Mouse (Mus musculus) cerebellum, adult 11 months (tissue): ENCODE measurements around the gene Arhgef3.

Experiments used
- DNase-seq: peaks from one replicate; pipeline ENCODE4 v3.0.0; 2022

Arhgef3 gene

DNA sequence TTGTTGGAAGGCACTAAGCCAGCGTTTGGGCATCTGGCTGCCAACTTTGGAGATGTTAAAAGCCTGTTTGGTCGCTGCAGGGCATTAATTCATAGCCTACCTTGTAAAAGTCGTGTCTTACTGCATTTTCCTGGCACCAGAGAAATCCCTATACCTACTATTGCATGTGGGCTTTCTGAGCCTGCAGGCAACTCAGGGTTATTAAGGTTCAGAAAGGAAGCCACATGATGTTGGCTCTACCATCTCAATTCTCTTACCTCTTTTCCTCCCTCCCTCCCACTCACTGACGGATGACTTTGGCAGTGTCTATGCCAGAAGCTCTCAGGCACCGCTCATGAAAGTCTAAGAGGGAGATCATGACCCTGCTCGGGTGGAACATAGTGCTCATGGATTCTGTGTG lies 210.8 kb downstream of the Arhgef3 start:
- no peak for DNase-seq

DNA sequence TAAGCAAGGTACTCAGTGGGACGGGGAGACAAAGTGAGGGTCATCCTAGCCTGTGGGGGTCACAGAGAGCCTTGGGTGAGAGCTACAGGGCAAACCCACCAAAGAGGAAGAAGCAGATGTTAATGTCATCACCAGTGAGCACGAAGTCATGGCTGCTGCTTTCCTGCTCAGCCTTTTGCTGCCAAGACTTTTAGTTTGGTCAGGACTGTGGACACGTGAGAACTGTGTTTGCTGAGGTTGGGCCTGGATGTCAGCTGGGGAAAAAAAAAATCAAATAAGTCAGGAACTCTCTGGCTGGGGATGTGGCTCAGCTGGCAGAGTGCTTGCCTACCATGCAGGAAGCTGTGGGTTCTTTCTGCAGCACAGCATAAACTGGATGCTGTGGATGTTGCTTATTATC lies 213.2 kb downstream of the Arhgef3 start:
- DNase-seq, result no peak

DNA sequence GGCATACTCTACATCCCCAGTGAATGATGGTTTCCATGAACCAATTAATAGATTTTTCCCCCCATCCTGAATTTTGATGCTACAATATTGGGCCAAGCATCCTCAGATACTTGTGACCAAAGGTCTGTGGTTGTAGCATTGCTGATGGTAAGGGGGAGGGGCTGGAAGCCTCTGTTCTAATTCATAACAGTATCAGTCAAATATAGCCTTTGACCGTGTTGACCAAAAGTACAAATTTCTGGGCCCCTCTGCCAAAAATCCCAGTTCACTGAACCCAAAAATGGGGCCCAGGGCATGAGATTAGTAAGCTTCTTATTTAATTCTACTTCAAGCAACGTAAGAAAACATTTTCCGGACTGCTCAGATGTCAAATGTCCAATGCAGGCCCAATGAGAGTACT lies 214.3 kb downstream of the Arhgef3 start:
- DNase-seq, result no peak

DNA sequence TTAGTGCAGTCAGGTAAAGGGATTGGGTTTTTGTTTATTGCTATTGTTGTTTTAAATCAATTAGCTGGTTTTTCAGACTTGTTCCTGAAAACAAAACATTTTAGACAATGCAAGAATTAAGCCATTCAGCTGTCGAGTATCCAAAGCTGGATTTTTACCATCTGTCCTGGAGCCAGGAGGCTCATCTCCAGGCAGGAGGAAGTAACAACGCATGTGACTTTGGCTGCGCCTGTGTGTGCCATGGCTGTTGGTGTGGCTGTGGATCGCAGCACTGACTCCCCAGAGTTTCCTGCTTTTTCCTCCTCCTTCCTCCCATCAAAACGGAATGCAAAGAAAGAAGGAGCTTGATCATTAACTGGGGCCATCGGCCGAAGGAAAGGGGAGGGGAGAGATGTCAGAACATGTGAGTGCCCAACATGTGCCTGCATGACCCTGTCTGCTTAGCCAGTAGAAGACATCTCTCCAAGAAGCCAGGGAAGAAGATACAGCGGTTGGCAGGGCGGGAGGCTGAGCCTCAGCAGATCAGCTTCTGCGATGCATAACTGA lies 216.9 kb downstream of the Arhgef3 start:
- DNase-seq, result peak; percentile 56

DNA sequence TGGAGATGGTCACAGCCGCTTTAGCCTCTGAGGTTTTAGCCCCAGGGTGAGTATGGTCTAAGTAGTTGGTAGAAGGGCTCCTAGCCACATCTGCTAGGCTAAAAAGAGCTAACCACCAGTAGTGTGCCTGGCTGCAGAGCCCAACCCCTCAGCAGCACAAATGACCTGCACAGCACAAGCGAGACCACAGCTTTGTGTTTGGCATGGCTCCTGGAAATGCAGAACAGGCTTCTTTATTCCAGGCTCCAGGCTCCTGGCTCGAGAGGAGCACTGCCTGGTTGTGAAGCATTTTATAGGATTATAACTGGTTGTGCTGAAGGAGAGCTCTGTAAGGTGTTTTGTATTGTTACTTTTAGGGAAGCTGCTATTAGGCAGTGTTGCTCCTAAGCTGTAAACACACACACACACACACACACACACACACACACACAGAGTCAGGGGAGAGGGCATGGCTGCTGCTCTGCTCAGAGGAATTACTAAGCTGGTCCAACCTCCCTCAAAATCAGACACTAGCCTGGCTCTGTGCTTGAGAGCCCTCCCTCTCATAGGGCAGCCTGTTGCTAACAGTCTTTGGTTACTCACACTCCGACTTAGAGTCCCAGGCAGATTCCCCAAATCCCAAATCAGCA lies 217.8 kb downstream of the Arhgef3 start:
- DNase-seq, result no peak

DNA sequence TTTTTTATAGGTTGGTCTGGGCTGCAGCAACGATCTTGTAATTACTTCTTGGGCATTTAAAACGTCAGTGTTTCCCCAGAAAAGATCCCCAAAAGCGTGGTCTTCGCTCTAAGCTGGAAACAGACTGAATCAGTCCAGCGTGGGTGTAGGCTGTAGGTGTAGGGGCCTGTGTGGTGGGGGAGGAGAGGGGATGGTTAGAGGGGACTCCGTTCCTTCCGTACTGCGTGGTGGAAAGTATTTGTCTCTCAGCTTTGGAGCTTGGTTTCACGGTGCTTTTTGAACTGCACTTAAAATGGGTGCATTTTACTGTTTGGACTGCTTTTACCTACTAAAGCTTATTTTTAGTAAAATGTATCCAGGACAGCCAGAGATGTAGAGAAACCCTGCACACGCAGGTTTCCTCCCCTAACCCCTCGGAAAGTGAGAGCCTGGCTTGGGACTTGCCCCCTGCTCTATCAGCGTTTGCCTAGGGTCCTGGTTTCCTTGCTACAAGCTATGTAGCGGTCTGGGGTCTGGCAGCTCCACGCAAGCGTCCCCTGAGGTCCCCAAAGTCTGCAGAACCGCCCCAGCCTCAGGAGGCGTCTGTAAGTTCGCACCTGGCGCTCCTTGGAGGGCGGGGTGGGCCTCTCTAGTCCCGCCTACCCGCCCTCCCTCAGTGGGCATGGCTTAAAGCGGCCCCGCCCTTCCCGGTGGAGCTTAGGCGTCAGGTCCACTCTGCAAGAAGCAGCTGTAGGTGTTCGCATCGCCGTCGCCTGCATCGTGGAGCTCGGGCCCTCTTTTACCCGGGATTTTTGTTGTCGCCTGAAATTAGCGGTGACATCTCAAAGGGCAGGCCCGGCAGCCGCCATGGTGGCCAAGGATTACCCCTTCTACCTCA lies 220.9 kb downstream of the Arhgef3 start:
- DNase-seq, result peak; percentile 91

DNA sequence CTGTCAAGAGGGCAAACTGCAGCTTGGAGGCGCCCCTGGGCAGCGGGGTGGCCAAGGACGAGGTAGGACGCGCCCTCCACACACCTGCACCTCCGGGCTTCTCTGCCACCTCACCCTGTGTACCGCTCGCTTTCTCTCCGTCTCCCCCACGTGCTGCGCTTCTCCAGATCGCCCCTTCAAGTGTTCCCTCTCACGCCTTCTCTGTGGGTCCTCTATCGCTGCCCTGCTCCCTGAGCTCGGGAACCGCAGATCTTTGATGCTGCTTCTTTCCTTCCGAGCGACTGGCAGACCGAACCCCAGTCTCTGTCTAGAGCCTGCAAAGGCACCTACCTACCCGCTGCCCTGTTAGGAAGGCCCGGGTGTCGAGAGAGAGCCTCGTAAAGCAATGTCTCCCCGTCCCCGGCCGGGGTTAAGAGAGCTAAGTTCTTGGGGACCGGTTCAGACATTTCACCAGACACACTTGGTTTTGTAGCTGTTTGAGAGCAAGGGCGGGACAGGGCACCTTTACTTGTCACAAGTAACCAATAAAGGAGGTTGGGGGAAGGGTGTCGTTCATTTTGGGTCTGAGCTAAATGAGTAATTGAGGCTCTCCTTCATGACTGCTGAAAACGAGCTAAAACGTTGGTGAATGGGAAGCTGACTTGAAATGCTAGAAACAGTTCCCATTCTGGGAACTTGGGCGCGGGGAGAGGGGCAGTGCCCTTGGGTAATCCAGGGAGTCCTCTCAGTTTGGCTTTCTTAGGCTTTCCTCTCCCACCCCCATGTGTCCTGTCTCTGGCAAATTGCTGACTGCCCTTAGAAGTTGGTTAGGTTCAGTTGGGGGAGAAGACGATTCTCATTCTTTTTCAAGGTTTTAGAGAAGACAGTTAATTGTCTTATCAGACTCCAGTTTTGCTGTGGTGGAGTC lies 221.8 kb downstream of the Arhgef3 start:
- no peak for DNase-seq

DNA sequence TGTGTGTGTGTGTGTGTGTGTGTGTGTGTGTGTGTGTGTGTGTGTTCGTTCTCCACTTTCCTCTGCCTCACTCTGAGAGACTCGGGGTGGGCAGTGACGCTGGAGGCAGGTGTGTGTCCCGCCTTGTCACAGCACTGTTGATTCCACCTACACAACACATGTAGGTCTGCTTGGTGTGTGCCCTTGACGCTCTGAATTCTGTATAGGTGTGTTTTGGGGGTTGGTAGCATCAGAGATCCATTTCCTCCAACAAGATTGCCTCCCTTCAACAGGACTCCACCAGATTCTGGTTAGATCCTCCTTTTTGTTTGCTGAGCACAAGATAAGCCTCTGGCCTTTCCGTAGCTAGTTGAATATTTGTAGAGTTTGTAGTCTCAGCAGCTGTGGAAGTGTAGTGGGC lies 222.5 kb downstream of the Arhgef3 start:
- DNase-seq, result peak; percentile 27

DNA sequence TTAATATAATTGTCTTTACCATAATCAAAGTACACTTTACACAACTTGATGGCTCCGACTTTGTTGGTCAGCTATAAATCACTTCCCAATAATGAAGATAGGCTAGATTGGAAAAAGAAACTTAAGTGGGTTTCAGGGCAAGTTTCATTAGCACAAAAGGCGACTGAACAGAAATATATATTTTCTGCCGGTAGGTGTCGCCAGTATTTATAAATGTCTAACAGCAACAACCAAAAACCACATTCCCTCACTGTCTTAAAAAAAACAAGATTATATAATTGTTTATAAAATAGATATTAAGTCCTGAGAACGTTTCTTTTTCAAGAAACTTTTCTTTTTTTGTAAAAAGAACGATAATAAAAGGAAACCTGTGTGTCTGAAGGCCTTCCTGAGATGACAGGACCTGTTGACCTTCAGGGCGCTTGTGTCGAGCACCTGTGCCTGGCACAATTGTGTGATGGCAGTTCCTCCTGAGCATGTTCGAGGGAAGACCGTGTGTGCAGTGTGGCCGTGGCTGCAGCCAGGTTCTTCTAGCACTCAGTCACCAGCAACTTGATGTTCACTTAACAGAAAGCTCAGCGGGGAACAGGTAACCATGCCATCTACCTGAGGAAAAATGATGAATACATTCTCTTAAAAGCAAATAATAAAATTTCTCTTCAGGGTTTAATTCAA lies 223.5 kb downstream of the Arhgef3 start:
- DNase-seq, result peak; percentile 43

DNA sequence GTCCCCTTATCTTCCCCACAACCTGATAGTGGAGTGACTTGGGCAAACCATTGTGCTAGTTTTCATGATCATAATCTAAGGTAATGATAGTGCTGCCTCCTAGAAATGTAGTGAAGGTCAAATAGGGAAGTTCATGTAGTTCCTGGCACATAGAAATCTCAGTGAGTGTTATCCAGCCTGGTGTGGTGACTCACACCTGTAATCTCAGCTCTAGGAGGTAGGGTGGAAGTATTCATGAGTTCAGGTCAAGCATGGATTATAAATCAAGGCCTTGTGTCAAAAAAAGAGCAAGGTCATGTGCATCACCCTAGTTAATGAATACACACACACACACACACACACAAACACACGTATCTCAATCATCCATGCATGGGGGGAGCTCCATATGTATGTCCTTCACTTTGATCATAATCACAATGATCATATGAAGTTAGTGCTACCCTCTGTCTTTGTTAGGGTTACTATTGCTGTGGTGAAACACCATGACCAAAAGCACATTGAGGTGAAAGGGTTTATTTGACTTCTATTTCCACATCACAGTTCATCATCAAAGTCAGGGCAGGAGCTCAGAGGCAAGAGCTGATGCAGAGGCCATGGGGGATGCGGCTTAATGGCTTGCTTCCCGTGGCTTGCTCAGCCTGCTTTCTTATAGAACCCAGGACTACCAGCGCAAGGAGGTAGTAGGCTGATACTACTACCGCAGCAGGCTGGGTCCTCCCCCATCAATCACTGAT lies 226.2 kb downstream of the Arhgef3 start:
- DNase-seq, result no peak

DNA sequence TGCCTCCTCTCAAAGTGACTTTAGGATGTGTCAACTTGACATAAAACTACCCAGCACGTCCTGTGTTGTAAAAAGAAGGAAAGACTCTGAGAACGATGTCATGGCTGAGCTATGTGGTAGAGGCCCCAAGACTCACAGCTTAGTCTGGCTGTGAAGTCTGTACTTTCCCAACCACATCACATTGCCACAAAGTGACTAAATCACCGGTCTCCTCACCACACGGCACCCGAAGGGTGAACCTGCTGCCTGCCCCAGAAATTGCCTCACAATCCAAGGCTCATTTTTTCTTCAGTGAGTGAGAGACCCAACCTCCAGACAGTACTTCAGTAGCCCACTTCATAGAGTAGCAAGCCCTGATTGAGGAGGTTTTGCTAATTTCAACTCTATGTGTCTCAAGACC lies 226.8 kb downstream of the Arhgef3 start:
- DNase-seq, result no peak

DNA sequence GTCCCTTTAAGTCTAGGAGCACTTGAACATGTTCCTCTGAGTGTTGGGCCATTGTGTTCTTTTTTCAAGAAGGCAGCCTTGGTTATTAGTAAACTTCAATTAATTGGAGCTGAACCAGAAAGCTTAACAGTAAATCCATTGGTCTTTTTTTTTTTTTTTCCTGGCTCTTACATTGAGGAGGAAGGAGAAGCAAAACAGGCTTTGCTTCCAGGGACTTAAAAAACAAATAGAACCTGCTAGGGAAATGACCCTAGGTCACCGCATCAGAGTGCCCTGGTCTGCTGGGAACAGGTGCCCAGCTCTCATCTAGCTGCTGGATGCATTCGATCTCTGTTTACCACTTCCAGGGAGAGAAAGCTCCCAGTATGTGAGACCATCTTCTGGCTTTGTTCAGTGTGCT lies 227.8 kb downstream of the Arhgef3 start:
- no peak for DNase-seq

DNA sequence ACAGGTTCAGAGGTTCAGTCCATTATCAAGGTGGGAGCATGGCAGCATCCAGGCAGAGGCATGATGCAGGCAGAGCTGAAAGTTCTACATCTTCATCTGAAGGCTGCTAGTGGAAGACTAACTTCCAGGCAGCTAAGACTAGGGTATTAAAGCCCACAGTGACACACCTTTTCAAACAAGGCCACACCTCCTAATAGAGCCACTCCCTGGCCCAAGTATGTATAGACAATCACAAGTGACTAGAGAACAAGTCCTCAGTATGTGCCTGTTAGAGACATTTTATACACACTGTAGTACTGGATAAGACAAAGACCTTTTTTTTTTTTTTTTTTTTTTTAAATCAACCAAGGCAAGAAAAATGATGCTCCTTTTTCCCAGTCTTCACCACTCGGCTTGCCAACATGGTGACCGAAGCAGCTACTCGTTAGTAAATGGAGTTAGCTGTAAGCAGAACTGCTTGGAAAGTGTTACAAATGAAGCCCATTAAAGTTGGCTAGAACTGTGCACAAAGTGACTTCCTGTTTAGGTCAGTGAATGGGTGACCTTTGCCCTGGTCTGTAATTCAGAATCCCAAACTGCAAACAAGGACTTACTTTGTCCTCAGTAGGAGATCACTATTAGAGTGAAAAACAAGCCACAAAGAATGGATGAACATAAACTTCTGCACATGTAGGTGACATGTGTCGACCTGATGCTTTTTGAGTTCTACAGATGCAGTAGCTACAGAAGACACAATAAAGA lies 229.7 kb downstream of the Arhgef3 start:
- DNase-seq, result no peak

DNA sequence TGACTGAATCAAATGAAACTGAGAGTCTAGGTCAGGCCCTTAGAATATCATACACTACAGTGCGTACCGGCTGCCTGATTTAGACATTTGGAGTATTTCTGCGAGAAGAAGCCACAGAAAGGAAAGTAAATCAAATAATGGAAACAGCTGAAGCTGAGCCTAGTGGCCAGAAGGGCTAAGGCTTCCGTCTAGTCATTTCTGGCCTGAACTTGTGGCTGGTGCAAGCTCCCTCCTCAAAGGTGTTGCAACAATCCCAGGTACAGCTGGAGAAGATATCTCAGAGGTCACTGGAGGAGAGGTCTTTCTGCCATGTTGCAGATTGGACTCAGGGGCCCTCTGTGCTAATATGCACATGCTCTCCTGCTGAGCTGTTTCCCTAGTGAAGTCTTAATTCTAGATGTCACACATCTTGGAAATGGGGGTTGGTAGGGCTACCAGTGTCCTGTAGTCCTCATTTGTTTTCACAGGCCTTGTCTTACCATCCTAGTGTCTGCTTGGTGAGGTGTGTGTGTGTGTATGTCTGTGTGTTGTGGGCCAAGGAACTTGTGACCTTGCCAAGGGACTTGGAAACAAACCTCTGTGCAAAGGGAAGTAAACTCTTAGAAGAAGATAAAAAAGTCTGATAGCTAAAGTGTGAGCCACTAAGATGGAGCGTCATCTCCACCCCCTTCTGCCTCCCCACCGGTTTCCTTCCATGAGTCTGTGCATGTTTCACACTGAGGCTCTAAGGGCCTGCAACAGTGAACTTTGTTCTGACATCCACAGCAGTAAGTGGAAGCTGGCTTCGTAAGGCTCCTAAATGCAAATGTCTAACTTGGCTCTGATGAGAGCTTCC lies 230.6 kb downstream of the Arhgef3 start:
- DNase-seq, result no peak

DNA sequence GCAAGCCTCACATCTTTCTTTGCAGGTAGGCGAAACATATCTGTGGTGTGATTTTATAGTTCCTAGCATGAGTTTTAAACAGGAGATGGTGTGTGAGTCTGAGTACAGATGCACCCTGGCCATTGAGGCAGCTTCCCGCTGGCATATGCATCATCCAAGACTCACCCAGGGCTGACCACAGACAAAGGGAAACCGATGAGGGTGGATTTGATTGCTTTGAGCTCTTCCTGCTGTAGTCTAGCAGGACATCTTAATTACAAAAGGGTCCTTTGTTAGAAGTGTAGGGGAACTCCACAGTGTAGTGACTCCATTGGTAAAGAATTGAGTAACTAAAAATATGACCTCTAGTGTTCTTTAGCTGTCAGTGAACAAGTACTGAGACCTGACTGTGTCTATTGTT lies 232.5 kb downstream of the Arhgef3 start:
- no peak for DNase-seq

DNA sequence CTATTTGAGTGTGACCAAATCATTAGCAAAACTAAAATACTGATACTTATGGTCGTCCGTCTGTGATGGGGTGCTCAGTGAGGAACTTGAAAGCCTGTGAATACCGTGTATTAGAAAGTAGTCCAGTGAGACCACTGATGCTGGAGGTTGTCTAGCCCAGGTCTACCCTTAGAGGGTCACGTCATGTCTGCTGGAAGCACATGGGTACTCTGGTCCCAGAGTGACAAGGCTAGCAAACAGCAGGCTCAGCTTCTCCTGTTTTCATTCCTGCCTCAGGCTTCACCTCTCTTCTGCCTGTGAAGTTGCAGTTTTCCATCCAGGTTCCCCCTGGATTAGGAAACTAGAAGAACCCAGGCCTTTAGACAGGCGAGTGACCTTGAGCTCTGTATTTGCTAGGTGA lies 233.0 kb downstream of the Arhgef3 start:
- no peak for DNase-seq

DNA sequence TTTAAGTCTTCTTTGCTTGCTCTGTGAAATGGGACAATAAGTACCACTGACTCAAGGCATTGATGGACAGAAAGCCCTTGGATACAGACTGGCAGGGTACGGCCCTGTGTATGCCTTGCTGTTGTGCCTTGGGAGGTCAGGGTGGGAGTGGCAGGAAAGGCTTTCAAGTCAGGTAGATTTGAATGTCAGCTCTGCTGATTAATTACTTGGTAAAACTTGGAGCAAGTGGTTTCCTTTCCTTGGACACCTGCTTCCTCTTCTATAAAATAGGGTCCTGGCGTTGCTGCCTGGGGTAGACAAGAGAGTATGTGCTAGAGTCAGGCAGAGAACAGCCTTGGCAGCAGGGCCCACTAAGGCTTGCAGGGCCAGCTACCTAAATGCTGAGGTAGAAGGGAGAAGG lies 233.4 kb downstream of the Arhgef3 start:
- DNase-seq, result no peak

DNA sequence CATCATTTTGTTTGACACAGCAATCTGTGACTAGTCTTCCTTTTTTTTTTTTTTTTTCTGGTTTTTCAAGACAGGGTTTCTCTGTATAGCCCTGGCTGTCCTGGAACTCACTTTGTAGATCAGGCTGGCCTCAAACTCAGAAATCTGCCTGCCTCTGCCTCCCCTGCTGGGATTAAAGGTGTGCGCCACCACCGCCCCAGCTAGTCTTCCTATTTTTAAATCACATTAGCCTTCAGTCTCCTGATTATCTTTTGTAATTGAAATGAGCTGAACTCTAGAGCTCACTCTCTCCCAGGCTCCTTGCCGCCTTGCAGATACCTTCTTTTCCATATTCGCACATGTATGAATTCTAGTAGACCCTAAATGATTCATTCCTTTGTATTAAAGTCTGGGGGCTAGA lies 234.0 kb downstream of the Arhgef3 start:
- no peak for DNase-seq

DNA sequence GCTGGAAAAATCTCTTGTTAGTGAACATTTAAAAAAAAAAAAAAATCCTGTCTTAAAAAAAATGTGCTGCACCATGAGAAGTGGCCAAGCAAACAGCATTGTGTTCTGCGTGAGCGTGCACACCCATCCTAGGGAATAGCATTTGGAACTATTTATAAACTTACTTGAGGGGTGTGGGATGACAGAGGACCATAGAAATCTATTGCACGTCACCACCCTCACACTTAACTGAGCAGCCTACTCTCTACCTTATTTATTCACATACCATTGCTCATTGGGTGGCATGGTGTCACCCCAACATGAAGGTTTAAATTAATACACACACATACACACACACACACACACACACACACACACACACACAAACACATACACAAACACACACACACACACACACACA lies 234.4 kb downstream of the Arhgef3 start:
- DNase-seq, result no peak
